Mouse (Mus musculus) erythroblast, embryonic 14.5 days (primary cell): ENCODE measurements around the gene Bmpr1b.
"Not testable (repeated sequence)": the region's sequence is repeated elsewhere in the genome, so short reads cannot be mapped to it uniquely, and the experiment has no call there.

ENCODE experiments used
- GATA1 ChIP-seq: IDR thresholded peaks from 2 replicates; pipeline ENCODE4 v1.6.1; 2012; ENCODE audit warnings: low read length, inconsistent platforms, mixed read lengths
- TAL1 ChIP-seq: IDR thresholded peaks from 3 replicates; pipeline ENCODE4 v1.6.1; 2012; ENCODE audit warnings: low read length, inconsistent platforms, mixed read lengths

DNA sequence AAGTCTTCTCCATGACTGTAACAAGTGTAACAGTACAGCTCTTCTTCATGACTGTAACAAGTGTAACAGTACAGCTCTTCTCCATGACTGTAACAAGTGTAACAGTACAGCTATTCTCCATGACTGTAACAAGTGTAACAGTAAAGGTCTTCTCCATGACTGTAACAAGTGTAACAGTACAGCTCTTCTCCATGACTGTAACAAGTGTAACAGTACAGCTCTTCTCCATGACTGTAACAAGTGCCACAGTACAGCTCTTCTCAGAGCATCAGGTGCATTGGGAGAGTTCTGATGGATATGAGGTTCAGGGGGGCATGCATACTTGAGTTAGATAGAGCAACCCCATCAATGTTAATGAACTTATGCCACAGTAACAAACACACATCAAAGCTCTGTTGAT is 22.4 kb upstream of the Bmpr1b start:
- not testable (repeated sequence) for TF ChIP-seq GATA1, TAL1
